Mouse (Mus musculus) C2C12 (cell line): ENCODE data around the gene Rangap1. TPM values are rescaled to one million over a fixed set of nuclear protein-coding genes. Genes with fewer than 3 reads are reported as not detected.

Experiments used
- H3K27me3 ChIP-seq: one replicate; pipeline ENCODE4 v1.6.1; 2011; ENCODE audit not compliant: control insufficient read depth, insufficient read depth, insufficient read length
- H3K36me3 ChIP-seq: one replicate; pipeline ENCODE4 v1.6.1; 2011; ENCODE audit not compliant: control insufficient read depth, insufficient read depth
- H3K4me3 ChIP-seq: one replicate; pipeline ENCODE4 v1.5.1; 2011; ENCODE audit warnings: mild to moderate bottlenecking, control low read depth; ENCODE audit not compliant: poor library complexity, insufficient read depth, severe bottlenecking
- H3K79me2 ChIP-seq: one replicate; pipeline ENCODE4 v1.6.1; 2011; ENCODE audit not compliant: control insufficient read depth, insufficient read depth
- H3K79me3 ChIP-seq: one replicate; pipeline ENCODE4 v1.6.1; 2011; ENCODE audit warnings: low read depth, control low read depth
- H3ac ChIP-seq: one replicate; pipeline ENCODE3; 2011; ENCODE audit warnings: low read depth; ENCODE audit not compliant: control insufficient read depth, insufficient read length
- CEBPB ChIP-seq: IDR thresholded peaks from one replicate; pipeline ENCODE4 v1.6.1; 2011; ENCODE audit warnings: low read depth, mild to moderate bottlenecking, control low read depth, moderate library complexity
- CTCF ChIP-seq: IDR thresholded peaks from one replicate; pipeline ENCODE4 v1.5.1; 2011; ENCODE audit not compliant: control insufficient read depth, insufficient read depth, insufficient read length
- FOSL1 ChIP-seq: IDR thresholded peaks from one replicate; pipeline ENCODE4 v1.8.0; 2011; ENCODE audit warnings: mild to moderate bottlenecking, low read length; ENCODE audit not compliant: poor library complexity, insufficient read depth, severe bottlenecking
- MAX ChIP-seq: IDR thresholded peaks from one replicate; pipeline ENCODE4 v1.6.1; 2011; ENCODE audit warnings: mild to moderate bottlenecking, control low read depth
- MYOD1 ChIP-seq: IDR thresholded peaks from one replicate; pipeline ENCODE4 v1.6.1; 2011; ENCODE audit warnings: low read depth; ENCODE audit not compliant: control insufficient read depth, insufficient read length
- MYOG ChIP-seq: IDR thresholded peaks from one replicate; pipeline ENCODE4 v1.6.1; 2011; ENCODE audit not compliant: control insufficient read depth, insufficient read length; ENCODE audit errors: extremely low read depth
- USF1 ChIP-seq: IDR thresholded peaks from one replicate; pipeline ENCODE4 v1.6.1; 2011; ENCODE audit warnings: low read depth, mild to moderate bottlenecking, control low read depth, moderate library complexity
- long read RNA-seq, 2 experiments: library from polyadenylated mRNA; unstranded; transcript quantifications; one replicate each; pipeline ENCODE4 v2.0.0; 2019 to 2020
- polyA plus RNA-seq: library from polyadenylated mRNA; unstranded; fragments of >200 nt; fragmentation: generic; extraction: Trizol; gene quantifications from one replicate; pipeline ENCODE4 v1.2.1, GENCODE M21; 2012; ENCODE audit warnings: missing spikeins

The Rangap1 gene
- polyA plus RNA-seq: 233 TPM
- long read RNA-seq, experiment 1, transcript Rangap1-201 (16 exons, 3,033 nt): major isoform, 39 of 81 reads
- long read RNA-seq, experiment 1, partial matches to known transcripts: 20 of 81 reads
- long read RNA-seq, experiment 1, other reads (novel, unspliced or antisense): 21 of 81 reads
- long read RNA-seq, experiment 2, transcript Rangap1-202 (17 exons, 2,984 nt): minor isoform, 29 of 1,496 reads
- long read RNA-seq, experiment 2, transcript Rangap1-201 (16 exons, 3,033 nt): major isoform, 1,312 of 1,496 reads
- long read RNA-seq, experiment 2, transcript Rangap1-203 (17 exons, 2,743 nt): minor isoform, 11 of 1,496 reads
- long read RNA-seq, experiment 2, partial matches to known transcripts: 31 of 1,496 reads
- long read RNA-seq, experiment 2, other reads (novel, unspliced or antisense): 113 of 1,496 reads

DNA sequence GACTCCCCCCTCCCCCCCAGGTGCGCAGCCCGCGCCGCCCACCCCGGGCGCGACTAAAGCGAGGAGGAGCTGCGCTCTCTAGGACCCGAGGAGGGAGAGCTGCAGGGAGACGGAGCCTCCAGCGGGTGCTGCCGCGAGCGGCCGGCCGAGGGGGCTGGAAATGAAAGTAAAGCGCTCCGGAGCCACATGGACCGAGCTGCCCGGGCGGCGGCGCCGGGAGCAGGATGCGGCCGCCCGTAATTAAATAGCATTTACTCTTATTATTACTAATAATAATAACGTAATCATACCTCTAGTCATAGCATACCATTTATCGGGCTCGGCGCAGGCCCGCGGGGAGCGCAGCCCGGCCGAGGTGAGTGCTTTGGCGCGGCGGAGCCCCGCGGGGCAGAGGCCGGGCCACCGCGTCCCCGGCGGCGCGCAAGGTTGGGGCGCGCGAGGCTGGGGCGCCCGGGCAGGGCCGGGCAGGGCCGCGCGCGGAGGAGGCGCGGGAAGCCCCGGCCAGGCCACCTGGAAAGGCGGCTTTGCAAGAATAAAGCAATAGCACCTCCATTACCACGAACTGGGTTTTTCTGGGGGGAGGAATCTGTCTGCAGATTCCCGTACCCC is at the start of gene Rangap1, which contains the start of gene Zc3h7b:
Rangap1 (minus strand) TSS at position 539 of the 609 bp plus-strand sequence.
Zc3h7b (plus strand) TSS at position 66 of the 609 bp plus-strand sequence.
- Histone ChIP-seq H3K79me3 (peaks cover 23% of the 10 kb centered on the region), H3K79me2 (peaks cover 53% of the 10 kb centered on the region), H3K4me3 (peak within 1 kb of the TSS; percentile 97), H3K36me3 (no peaks in the 10 kb centered on the region), H3K27me3 (no peaks in the 10 kb centered on the region), H3ac (peak within 1 kb of the TSS; percentile 85)
- no peak for TF ChIP-seq USF1
- no peak for TF ChIP-seq MYOG
- no peak for TF ChIP-seq CTCF
- peak; percentile 78 for TF ChIP-seq MAX
- no peak for TF ChIP-seq MYOD1
- TF ChIP-seq FOSL1: no peak

DNA sequence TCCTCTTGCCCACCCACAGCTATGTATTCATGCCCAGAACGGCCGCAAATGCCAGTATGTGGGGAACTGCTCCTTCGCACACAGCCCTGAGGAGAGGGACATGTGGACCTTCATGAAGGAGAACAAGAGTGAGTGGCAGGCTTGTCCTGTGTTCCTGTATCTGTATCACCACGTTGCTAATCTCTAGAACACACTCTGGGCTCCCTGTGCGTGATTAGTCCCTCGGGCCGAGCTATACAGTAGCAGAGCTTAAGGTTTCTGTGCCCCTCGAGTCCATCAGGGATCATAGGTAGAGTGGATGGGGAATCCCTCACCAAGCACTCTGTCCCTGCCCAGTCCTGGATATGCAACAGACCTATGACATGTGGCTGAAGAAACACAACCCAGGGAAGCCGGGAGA is 47.1 kb upstream of the Rangap1 start:
- Histone ChIP-seq H3K79me3 (no peaks in the 10 kb centered on the region), H3K36me3 (peaks cover 34% of the 10 kb centered on the region), H3K79me2 (no peaks in the 10 kb centered on the region)

GRCm38 (mm10) chr15:81787525-81787924 is 42.2 kb upstream of the Rangap1 start:
- H3K27me3 ChIP-seq: no peaks in the 10 kb centered on the region
- H3K79me3 ChIP-seq: no peaks in the 10 kb centered on the region
- H3K4me3 ChIP-seq: no peak overlapping the region
- no peaks in the 10 kb centered on the region for H3K79me2 ChIP-seq
- H3ac ChIP-seq: no peak overlapping the region
- H3K36me3 ChIP-seq: peaks cover 65% of the 10 kb centered on the region
- TF ChIP-seq MYOD1 (no peak), USF1 (no peak), CTCF (no peak), FOSL1 (no peak), MAX (no peak), MYOG (no peak), CEBPB (no peak)

More for the DNA sequence above, 47.1 kb upstream of the Rangap1 start:
- Histone ChIP-seq H3K4me3 (no peak overlapping the region), H3K27me3 (no peaks in the 10 kb centered on the region), H3ac (no peak overlapping the region)
- no peak for TF ChIP-seq CEBPB

- TF ChIP-seq MAX (no peak), MYOD1 (no peak), USF1 (no peak), CTCF (no peak), MYOG (no peak), CEBPB (no peak), FOSL1 (no peak)
- no peak overlapping the region for H3K4me3 ChIP-seq
- H3K79me3 ChIP-seq: no peaks in the 10 kb centered on the region
- no peaks in the 10 kb centered on the region for H3K79me2 ChIP-seq
- no peaks in the 10 kb centered on the region for H3K27me3 ChIP-seq
- H3ac ChIP-seq: no peak overlapping the region
- H3K36me3 ChIP-seq: peaks cover 59% of the 10 kb centered on the region
Measured at GRCm38 (mm10) chr15:81785701-81786100, 40.4 kb upstream of the Rangap1 start.

GRCm38 (mm10) chr15:81784762-81785161 is 39.4 kb upstream of the Rangap1 start:
- TF ChIP-seq CTCF (peak; percentile 26), MAX (no peak)
- H3K79me2 ChIP-seq: no peaks in the 10 kb centered on the region
- no peak overlapping the region for H3ac ChIP-seq
- no peak overlapping the region for H3K4me3 ChIP-seq
- peaks cover 59% of the 10 kb centered on the region for H3K36me3 ChIP-seq
- H3K79me3 ChIP-seq: no peaks in the 10 kb centered on the region
- H3K27me3 ChIP-seq: no peaks in the 10 kb centered on the region

DNA sequence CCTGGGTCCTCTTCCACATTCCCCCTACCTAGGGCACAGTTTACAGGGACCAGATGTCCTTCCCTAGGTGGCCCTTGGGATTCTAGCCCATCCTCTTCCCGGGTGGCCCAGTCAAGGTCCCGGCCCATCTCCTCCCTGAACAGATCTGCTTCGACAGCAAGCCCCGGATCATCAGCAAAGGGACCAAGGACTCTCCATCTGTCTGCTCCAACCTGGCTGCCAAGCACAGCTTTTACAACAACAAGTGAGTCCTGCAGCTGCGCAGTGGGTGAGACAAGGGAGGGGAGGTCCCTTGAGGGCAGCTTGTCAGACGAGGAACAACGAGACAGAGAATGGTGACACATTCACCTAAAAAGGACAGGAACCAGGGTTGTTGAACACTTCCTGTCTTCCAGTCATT is 36.5 kb upstream of the Rangap1 start:
- no peaks in the 10 kb centered on the region for H3K79me2 ChIP-seq
- TF ChIP-seq USF1 (no peak), CTCF (no peak)
- no peak overlapping the region for H3K4me3 ChIP-seq
- no peaks in the 10 kb centered on the region for H3K27me3 ChIP-seq
- no peaks in the 10 kb centered on the region for H3K79me3 ChIP-seq
- no peak overlapping the region for H3ac ChIP-seq
- H3K36me3 ChIP-seq: peaks cover 48% of the 10 kb centered on the region
